Mouse (Mus musculus) thymus, postnatal 36 days (tissue): ENCODE data around the gene Gtpbp2.

Experiments
- DNase-seq, 2 experiments: peaks; one replicate each; pipeline ENCODE4 v3.0.0; 2022; ENCODE audit warnings: mixed read lengths in 2 of 2

The Gtpbp2 gene

GRCm38 (mm10) chr17:46154336-46154735, 6.5 kb upstream of the Gtpbp2 start:
- no peak for DNase-seq

- no peak for DNase-seq
Observed at GRCm38 (mm10) chr17:46156680-46157079, 4.2 kb upstream of the Gtpbp2 start.

GRCm38 (mm10) chr17:46157131-46157530, 3.7 kb upstream of the Gtpbp2 start:
- no peak for DNase-seq

GRCm38 (mm10) chr17:46159236-46159635, 1.6 kb upstream of the Gtpbp2 start:
- no peak for DNase-seq

GRCm38 (mm10) chr17:46160090-46160662, 656 bp upstream of the Gtpbp2 start:
- DNase-seq = peak; percentile 91

- DNase-seq = no peak
Observed at GRCm38 (mm10) chr17:46161179-46161578, 347 bp downstream of the Gtpbp2 start.

- DNase-seq = no peak
Observed at GRCm38 (mm10) chr17:46161710-46162109, 878 bp downstream of the Gtpbp2 start.

- peak in 1 of 2 experiments; percentile 42 for DNase-seq
Observed at GRCm38 (mm10) chr17:46162551-46162950, 1.7 kb downstream of the Gtpbp2 start.

- peak; percentile 68 to 80 for DNase-seq
Observed at GRCm38 (mm10) chr17:46162951-46163421, 2.2 kb downstream of the Gtpbp2 start.

GRCm38 (mm10) chr17:46164301-46164700, 3.5 kb downstream of the Gtpbp2 start:
- DNase-seq = no peak

- no peak for DNase-seq
Observed at GRCm38 (mm10) chr17:46164791-46165190, 4.0 kb downstream of the Gtpbp2 start.

- no peak for DNase-seq
Observed at GRCm38 (mm10) chr17:46165460-46165859, 4.6 kb downstream of the Gtpbp2 start.

- no peak for DNase-seq
Observed at GRCm38 (mm10) chr17:46166270-46166669, 5.4 kb downstream of the Gtpbp2 start.

GRCm38 (mm10) chr17:46167014-46167413, 6.2 kb downstream of the Gtpbp2 start:
- DNase-seq = peak in 1 of 2 experiments; percentile 29

- DNase-seq = no peak
Observed at GRCm38 (mm10) chr17:46168318-46168717, 7.5 kb downstream of the Gtpbp2 start.

GRCm38 (mm10) chr17:46168768-46169167, 7.9 kb downstream of the Gtpbp2 start:
- DNase-seq = no peak

GRCm38 (mm10) chr17:46170538-46170937, 9.7 kb downstream of the Gtpbp2 start:
- peak in 1 of 2 experiments; percentile 30 for DNase-seq

GRCm38 (mm10) chr17:46182273-46182672, 21.4 kb downstream of the Gtpbp2 start:
- DNase-seq = no peak

- DNase-seq = no peak
Observed at GRCm38 (mm10) chr17:46188829-46189228, 28.0 kb downstream of the Gtpbp2 start.

- no peak for DNase-seq
Observed at GRCm38 (mm10) chr17:46201151-46201550, 40.3 kb downstream of the Gtpbp2 start.

GRCm38 (mm10) chr17:46202421-46203071, 41.7 kb downstream of the Gtpbp2 start, which contains the start of the genes Polh and Xpo5:
Polh (minus strand) TSS chr17:46202645.
Xpo5 (plus strand) TSS chr17:46202782.
- peak; percentile 94 to 95 for DNase-seq

GRCm38 (mm10) chr17:46203078-46203477, 42.2 kb downstream of the Gtpbp2 start:
- no peak for DNase-seq

- no peak for DNase-seq
Observed at GRCm38 (mm10) chr17:46206676-46207075, 45.8 kb downstream of the Gtpbp2 start.

GRCm38 (mm10) chr17:46210550-46210949, 49.7 kb downstream of the Gtpbp2 start:
- no peak for DNase-seq
